Mouse (Mus musculus): ENCODE results near the gene Reck.

- no peak for TF ChIP-seq CTCF (IDR thresholded peaks at IDR 0.05; ENCODE audit: low read depth, low read length)
- no peak for TF ChIP-seq POLR2A (IDR thresholded peaks at IDR 0.05; ENCODE audit: borderline replicate concordance, low read depth, low read length)
These were observed 21.2 kb upstream of the Reck start for GRCm38 (mm10) chr4:43854101-43854500.

Data from bone marrow macrophage, adult 2 months (primary cell).